Mouse (Mus musculus): Measurements from ENCODE around the gene Phlpp1. TPM values are rescaled to one million over a fixed set of nuclear protein-coding genes. Genes with fewer than 3 reads are reported as not detected.
A peak's percentile ranks its signal among the peaks of the same experiment; 100 is the strongest.

Phlpp1 gene
- total and polyA plus RNA-seq, 2 experiments, result 8.3 to 8.7 TPM

GRCm38 (mm10) chr1:106236986-106237385 lies 65.4 kb downstream of the Phlpp1 start:
- Histone ChIP-seq H3K27me3 (ENCODE audit: control insufficient read depth, insufficient read depth, low read length) (no peaks in the 10 kb centered on the region), H3K36me3 (ENCODE audit: control insufficient read depth, insufficient read depth, low read length) (no peaks in the 10 kb centered on the region), H3K9ac (ENCODE audit: low read depth, low read length) (no peak overlapping the region), H3K27ac (replicated peaks; ENCODE audit: insufficient read depth, low read depth, low read length) (no peak overlapping the region), H3K4me3 (ENCODE audit: insufficient read depth, low read depth, low read length) (no peak overlapping the region), H3K79me2 (ENCODE audit: control insufficient read depth, insufficient read depth, low read length) (peaks cover 33% of the 10 kb centered on the region), H3K4me1 (ENCODE audit: control insufficient read depth, insufficient read depth, low read length) (peaks cover 12% of the 10 kb centered on the region)
- no peak for DNase-seq (ENCODE audit: extremely low read depth, low read depth, low spot score)
- TF ChIP-seq POLR2A (IDR thresholded peaks at IDR 0.05; ENCODE audit: extremely low read depth, insufficient read depth, low read length), result no peak
- TF ChIP-seq CTCF (IDR thresholded peaks at IDR 0.05; ENCODE audit: low read depth, low read length), result no peak

- no peak overlapping the region for H3K27ac ChIP-seq (replicated peaks; ENCODE audit: insufficient read depth, low read depth, low read length)
- no peak overlapping the region for H3K4me3 ChIP-seq (ENCODE audit: insufficient read depth, low read depth, low read length)
- DNase-seq (ENCODE audit: extremely low read depth, low read depth, low spot score), result no peak
- H3K4me1 ChIP-seq (ENCODE audit: control insufficient read depth, insufficient read depth, low read length), result peaks cover 16% of the 10 kb centered on the region
- H3K79me2 ChIP-seq (ENCODE audit: control insufficient read depth, insufficient read depth, low read length), result peaks cover 33% of the 10 kb centered on the region
- no peaks in the 10 kb centered on the region for H3K36me3 ChIP-seq (ENCODE audit: control insufficient read depth, insufficient read depth, low read length)
- 71% methylated on average over 7 of the region's 7 CpGs for WGBS
- H3K27me3 ChIP-seq (ENCODE audit: control insufficient read depth, insufficient read depth, low read length), result no peaks in the 10 kb centered on the region
- H3K9ac ChIP-seq (ENCODE audit: low read depth, low read length), result no peak overlapping the region
- TF ChIP-seq CTCF (IDR thresholded peaks at IDR 0.05; ENCODE audit: low read depth, low read length) (no peak), POLR2A (IDR thresholded peaks at IDR 0.05; ENCODE audit: extremely low read depth, insufficient read depth, low read length) (no peak)
Measured at GRCm38 (mm10) chr1:106240116-106240685, 68.6 kb downstream of the Phlpp1 start.

GRCm38 (mm10) chr1:106241059-106241458 lies 69.5 kb downstream of the Phlpp1 start:
- Histone ChIP-seq H3K4me3 (ENCODE audit: insufficient read depth, low read depth, low read length) (no peak overlapping the region), H3K79me2 (ENCODE audit: control insufficient read depth, insufficient read depth, low read length) (peaks cover 25% of the 10 kb centered on the region; the same call in 1 of the 2 replicates), H3K4me1 (ENCODE audit: control insufficient read depth, insufficient read depth, low read length) (peaks cover 16% of the 10 kb centered on the region), H3K27ac (replicated peaks; ENCODE audit: insufficient read depth, low read depth, low read length) (no peak overlapping the region), H3K9ac (ENCODE audit: low read depth, low read length) (no peak overlapping the region), H3K27me3 (ENCODE audit: control insufficient read depth, insufficient read depth, low read length) (no peaks in the 10 kb centered on the region), H3K36me3 (ENCODE audit: control insufficient read depth, insufficient read depth, low read length) (no peaks in the 10 kb centered on the region)
- 85% methylated on average over 1 of the region's 1 CpGs for WGBS
- TF ChIP-seq POLR2A (IDR thresholded peaks at IDR 0.05; ENCODE audit: extremely low read depth, insufficient read depth, low read length) (no peak), CTCF (IDR thresholded peaks at IDR 0.05; ENCODE audit: low read depth, low read length) (no peak)
- peak; percentile 87 for DNase-seq (ENCODE audit: extremely low read depth, low read depth, low spot score)

GRCm38 (mm10) chr1:106242129-106242528 lies 70.6 kb downstream of the Phlpp1 start:
- no peaks in the 10 kb centered on the region for H3K27me3 ChIP-seq (ENCODE audit: control insufficient read depth, insufficient read depth, low read length)
- H3K27ac ChIP-seq (replicated peaks; ENCODE audit: insufficient read depth, low read depth, low read length), result no peak overlapping the region
- no peaks in the 10 kb centered on the region for H3K36me3 ChIP-seq (ENCODE audit: control insufficient read depth, insufficient read depth, low read length)
- DNase-seq (ENCODE audit: extremely low read depth, low read depth, low spot score), result peak; percentile 50
- 10% methylated on average over 2 of the region's 2 CpGs for WGBS
- H3K4me1 ChIP-seq (ENCODE audit: control insufficient read depth, insufficient read depth, low read length), result peaks cover 16% of the 10 kb centered on the region
- TF ChIP-seq CTCF (IDR thresholded peaks at IDR 0.05; ENCODE audit: low read depth, low read length) (no peak), POLR2A (IDR thresholded peaks at IDR 0.05; ENCODE audit: extremely low read depth, insufficient read depth, low read length) (no peak)
- H3K79me2 ChIP-seq (ENCODE audit: control insufficient read depth, insufficient read depth, low read length), result peaks cover 19% of the 10 kb centered on the region; the same call in 1 of the 2 replicates
- no peak overlapping the region for H3K9ac ChIP-seq (ENCODE audit: low read depth, low read length)
- H3K4me3 ChIP-seq (ENCODE audit: insufficient read depth, low read depth, low read length), result no peak overlapping the region

GRCm38 (mm10) chr1:106243371-106243770 lies 71.8 kb downstream of the Phlpp1 start:
- H3K27ac ChIP-seq (replicated peaks; ENCODE audit: insufficient read depth, low read depth, low read length), result no peak overlapping the region
- H3K9ac ChIP-seq (ENCODE audit: low read depth, low read length), result no peak overlapping the region
- 92% methylated on average over 1 of the region's 1 CpGs for WGBS
- TF ChIP-seq CTCF (IDR thresholded peaks at IDR 0.05; ENCODE audit: low read depth, low read length), result no peak
- TF ChIP-seq POLR2A (IDR thresholded peaks at IDR 0.05; ENCODE audit: extremely low read depth, insufficient read depth, low read length), result no peak
- no peaks in the 10 kb centered on the region for H3K27me3 ChIP-seq (ENCODE audit: control insufficient read depth, insufficient read depth, low read length)
- H3K79me2 ChIP-seq (ENCODE audit: control insufficient read depth, insufficient read depth, low read length), result peaks cover 17% of the 10 kb centered on the region; the same call in 1 of the 2 replicates
- H3K36me3 ChIP-seq (ENCODE audit: control insufficient read depth, insufficient read depth, low read length), result no peaks in the 10 kb centered on the region
- H3K4me1 ChIP-seq (ENCODE audit: control insufficient read depth, insufficient read depth, low read length), result peaks cover 16% of the 10 kb centered on the region
- no peak overlapping the region for H3K4me3 ChIP-seq (ENCODE audit: insufficient read depth, low read depth, low read length)
- peak; percentile 79 for DNase-seq (ENCODE audit: extremely low read depth, low read depth, low spot score)

GRCm38 (mm10) chr1:106244245-106244644 lies 72.7 kb downstream of the Phlpp1 start:
- TF ChIP-seq CTCF (IDR thresholded peaks at IDR 0.05; ENCODE audit: low read depth, low read length), result no peak
- no peak for TF ChIP-seq POLR2A (IDR thresholded peaks at IDR 0.05; ENCODE audit: extremely low read depth, insufficient read depth, low read length)
- 88% methylated on average over 3 of the region's 3 CpGs for WGBS
- H3K9ac ChIP-seq (ENCODE audit: low read depth, low read length), result no peak overlapping the region
- DNase-seq (ENCODE audit: extremely low read depth, low read depth, low spot score), result peak; percentile 58
- peaks cover 16% of the 10 kb centered on the region for H3K4me1 ChIP-seq (ENCODE audit: control insufficient read depth, insufficient read depth, low read length)
- H3K27me3 ChIP-seq (ENCODE audit: control insufficient read depth, insufficient read depth, low read length), result no peaks in the 10 kb centered on the region
- H3K27ac ChIP-seq (replicated peaks; ENCODE audit: insufficient read depth, low read depth, low read length), result 0 out of 2 replicates have a peak overlapping the region, but pooled peaks have one; percentile 30
- no peaks in the 10 kb centered on the region for H3K36me3 ChIP-seq (ENCODE audit: control insufficient read depth, insufficient read depth, low read length)
- H3K79me2 ChIP-seq (ENCODE audit: control insufficient read depth, insufficient read depth, low read length), result peaks cover 17% of the 10 kb centered on the region; the same call in 1 of the 2 replicates
- H3K4me3 ChIP-seq (ENCODE audit: insufficient read depth, low read depth, low read length), result no peak overlapping the region

Measured in liver, adult 2 months (tissue).